In the genomic region with DNA sequence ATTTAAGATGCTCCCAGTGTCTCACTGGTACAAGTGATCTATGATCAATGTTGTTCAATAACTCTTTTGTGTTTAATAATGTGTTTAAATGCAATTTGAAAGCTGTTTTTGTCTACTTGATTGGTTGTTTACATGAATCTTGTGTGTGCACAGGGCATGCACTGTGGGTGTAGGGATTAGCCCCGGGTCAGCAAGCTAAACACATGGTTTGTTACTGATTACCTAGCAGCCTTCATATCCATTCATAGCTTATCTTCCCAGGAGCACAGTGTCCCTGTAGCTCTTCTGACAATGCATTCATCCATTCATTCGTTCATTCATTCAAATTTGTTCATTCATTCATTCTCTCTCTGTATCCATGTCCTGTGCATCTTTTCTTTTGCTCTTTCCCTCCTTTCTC, we compare ENCODE assay signal across 22 mouse cellular contexts.
DNase-seq lines count a peak whose midpoint lies in the region; ATAC-seq and TF ChIP-seq lines count a peak whose summit lies in the region.
"Had no signal": no experiment of that assay in that cellular context is flagged by ENCODE, and none has a peak within 500 bp of the region (broad histone marks: within the 10 kb centered on the region; RNA-seq: fewer than 3 reads in every experiment).

No protein-coding gene starts in this region.

- peak; percentile 14 for DNase-seq in kidney, adult 9 months
- peak; percentile 23 for DNase-seq in liver, adult 2 months (ENCODE audit: extremely low read depth, low read depth, low spot score)
- DNase-seq in liver, embryonic 11.5 days (ENCODE audit: low spot score), result no peak
- DNase-seq in kidney, postnatal 36 days, result peak; percentile 11 to 20
- no peak for DNase-seq in retina, postnatal 1 day
- DNase-seq: adrenal gland, adult 2 months; adrenal gland, postnatal 14 days; cerebellum, adult 11 months; cerebellum, adult 2 months; cerebellum, adult 9-11 months; cerebellum, postnatal 25 days; forebrain, postnatal 0 days; gastrocnemius, adult 2 months; gastrocnemius, postnatal 14 days; heart, adult 11 months had no signal

- ATAC-seq in kidney, embryonic 16.5 days (ENCODE audit: low FRiP score, low TSS enrichment), result no peak
- ATAC-seq in liver, embryonic 11.5 days (replicated peaks; ENCODE audit: low FRiP score), result no peak
- ATAC-seq: CD4-positive, CD25-positive, alpha-beta regulatory T cell, adult 4 months; forebrain, embryonic 14.5 days; forebrain, postnatal 0 days had no signal

- no peaks in the 10 kb centered on the region for H3K36me3 ChIP-seq in kidney, embryonic 16.5 days (ENCODE audit: insufficient read depth, low read length)
- no peaks in the 10 kb centered on the region for H3K36me3 ChIP-seq in liver, adult 2 months (ENCODE audit: control insufficient read depth, insufficient read depth, low read length)
- no peaks in the 10 kb centered on the region for H3K36me3 ChIP-seq in liver, embryonic 11.5 days (ENCODE audit: control insufficient read depth, insufficient read depth, low read length)
- H3K36me3 ChIP-seq: embryonic facial prominence, embryonic 12.5 days; embryonic facial prominence, embryonic 15.5 days; hindbrain, embryonic 12.5 days had no signal

- no peak for TF ChIP-seq POLR2A in liver, adult 2 months (IDR thresholded peaks at IDR 0.05; ENCODE audit: extremely low read depth, insufficient read depth, low read length)

- WGBS in kidney, embryonic 16.5 days, result 60% methylated on average over 2 of the region's 2 CpGs
- 25% methylated on average over 2 of the region's 2 CpGs for WGBS in liver, adult 2 months
- WGBS in liver, embryonic 11.5 days, result 57% methylated on average over 2 of the region's 2 CpGs

- no peaks in the 10 kb centered on the region for H3K9me3 ChIP-seq in kidney, embryonic 16.5 days (ENCODE audit: low read length)
- no peaks in the 10 kb centered on the region for H3K9me3 ChIP-seq in liver, embryonic 11.5 days (ENCODE audit: control insufficient read depth, low read length)
- H3K9me3 ChIP-seq: embryonic facial prominence, embryonic 12.5 days; embryonic facial prominence, embryonic 15.5 days; hindbrain, embryonic 12.5 days had no signal

- H3K27me3 ChIP-seq in kidney, embryonic 16.5 days (ENCODE audit: insufficient read depth, low read length), result no peaks in the 10 kb centered on the region
- no peaks in the 10 kb centered on the region for H3K27me3 ChIP-seq in liver, adult 2 months (ENCODE audit: control insufficient read depth, insufficient read depth, low read length)
- H3K27me3 ChIP-seq in liver, embryonic 11.5 days (replicated peaks; ENCODE audit: control insufficient read depth, insufficient read depth, low read length), result no peaks in the 10 kb centered on the region
- H3K27me3 ChIP-seq: embryonic facial prominence, embryonic 12.5 days; embryonic facial prominence, embryonic 15.5 days; hindbrain, embryonic 12.5 days had no signal

- no peak for TF ChIP-seq CTCF in liver, adult 2 months (IDR thresholded peaks at IDR 0.05; ENCODE audit: low read depth, low read length)

- H3K9ac ChIP-seq in kidney, embryonic 16.5 days (replicated peaks; ENCODE audit: low read length), result no peak overlapping the region
- no peak overlapping the region for H3K9ac ChIP-seq in liver, adult 2 months (ENCODE audit: low read depth, low read length)
- no peak overlapping the region for H3K9ac ChIP-seq in liver, embryonic 11.5 days (ENCODE audit: low read depth, low read length)
- H3K9ac ChIP-seq: embryonic facial prominence, embryonic 12.5 days; embryonic facial prominence, embryonic 15.5 days; forebrain, postnatal 0 days; hindbrain, embryonic 12.5 days had no signal

- H3K79me2 ChIP-seq in liver, adult 2 months (ENCODE audit: control insufficient read depth, insufficient read depth, low read length), result no peaks in the 10 kb centered on the region

- no peaks in the 10 kb centered on the region for H3K4me1 ChIP-seq in kidney, embryonic 16.5 days (ENCODE audit: insufficient read depth, low read length)
- H3K4me1 ChIP-seq in liver, adult 2 months (ENCODE audit: control insufficient read depth, insufficient read depth, low read length), result no peaks in the 10 kb centered on the region
- no peaks in the 10 kb centered on the region for H3K4me1 ChIP-seq in liver, embryonic 11.5 days (replicated peaks; ENCODE audit: control insufficient read depth, insufficient read depth, low read length)
- H3K4me1 ChIP-seq: embryonic facial prominence, embryonic 12.5 days; hindbrain, embryonic 12.5 days had no signal

- no peak overlapping the region for H3K27ac ChIP-seq in kidney, embryonic 16.5 days (ENCODE audit: low read length)
- H3K27ac ChIP-seq in liver, adult 2 months (replicated peaks; ENCODE audit: insufficient read depth, low read depth, low read length), result no peak overlapping the region
- H3K27ac ChIP-seq in liver, embryonic 11.5 days (ENCODE audit: low read depth, low read length), result no peak overlapping the region
- H3K27ac ChIP-seq: embryonic facial prominence, embryonic 12.5 days; embryonic facial prominence, embryonic 15.5 days; gastrocnemius, adult 2 months; hindbrain, embryonic 12.5 days had no signal

- H3K4me3 ChIP-seq in kidney, embryonic 16.5 days (ENCODE audit: low read length), result no peak overlapping the region
- H3K4me3 ChIP-seq in liver, adult 2 months (ENCODE audit: insufficient read depth, low read depth, low read length), result no peak overlapping the region
- no peak overlapping the region for H3K4me3 ChIP-seq in liver, embryonic 11.5 days (ENCODE audit: low read depth, low read length)
- H3K4me3 ChIP-seq: embryonic facial prominence, embryonic 12.5 days; embryonic facial prominence, embryonic 15.5 days; gastrocnemius, adult 2 months; hindbrain, embryonic 12.5 days had no signal

- H3K4me2 ChIP-seq in kidney, embryonic 16.5 days (replicated peaks; ENCODE audit: low read depth, low read length), result no peak overlapping the region
- H3K4me2 ChIP-seq in liver, embryonic 11.5 days, result no peak overlapping the region
- H3K4me2 ChIP-seq: embryonic facial prominence, embryonic 12.5 days; embryonic facial prominence, embryonic 15.5 days; heart, embryonic 11.5 days; hindbrain, embryonic 12.5 days had no signal

Comparison
In these comparisons a context has a peak if more than half of its experiments do, and no peak if none do; other contexts are left out.
1. DNase-seq: peak in kidney, adult 9 months (single experiment), liver, adult 2 months (single experiment) and kidney, postnatal 36 days (2 of 2); none in liver, embryonic 11.5 days (single experiment) and retina, postnatal 1 day (single experiment).